Comparison of ENCODE assay signal across 11 mouse cellular contexts in the genomic region with DNA sequence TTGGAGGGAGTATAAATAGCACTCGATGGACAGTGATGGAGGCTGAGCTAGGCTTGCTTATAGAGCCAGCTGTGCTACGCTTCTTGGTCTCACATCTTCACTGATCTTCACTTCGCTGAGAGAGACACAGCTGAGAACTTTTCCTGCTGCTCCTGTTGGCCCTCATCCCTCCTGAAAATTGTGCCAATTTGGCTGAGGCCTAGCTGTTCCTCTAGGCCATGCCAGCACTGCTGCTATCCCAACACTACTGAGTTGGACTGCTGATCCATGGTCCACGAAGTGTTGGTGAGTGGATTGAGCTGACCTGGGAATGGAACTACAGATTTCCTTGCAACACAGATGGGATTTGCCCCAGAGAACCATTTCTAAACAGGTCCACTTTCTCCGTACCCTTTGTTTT. TPM values are rescaled to one million over a fixed set of nuclear protein-coding genes. Genes with fewer than 3 reads are reported as not detected.
DNase-seq lines count a peak whose midpoint lies in the region; TF ChIP-seq lines count a peak whose summit lies in the region.
"Had no signal": no experiment of that assay in that cellular context is flagged by ENCODE, and none has a peak within 500 bp of the region (broad histone marks: within the 10 kb centered on the region; RNA-seq: fewer than 3 reads in every experiment).

No protein-coding gene starts in this region.

- peak; percentile 40 for DNase-seq in adrenal gland, postnatal 14 days
- DNase-seq in adrenal gland, postnatal 4 days (ENCODE audit: low spot score in 2 of 2): no peak
- peak; percentile 43 to 55 for DNase-seq in right cerebral cortex, postnatal 10 days (ENCODE audit: low spot score in 2 of 2)
- no peak for DNase-seq in right cerebral cortex, postnatal 25 days
- peak; percentile 49 to 72 for DNase-seq in heart, postnatal 14 days
- no peak for DNase-seq in ovary, postnatal 14 days (ENCODE audit: low spot score)
- DNase-seq in thymus, adult 2 months: no peak
- DNase-seq in spleen, postnatal 14 days (ENCODE audit: low spot score in 2 of 2): no peak
- DNase-seq: kidney, postnatal 25 days had no signal

- no peak for TF ChIP-seq CTCF in thymus, adult 2 months (IDR thresholded peaks at IDR 0.05; ENCODE audit: borderline replicate concordance, control insufficient read depth, extremely low read depth, insufficient read depth, low read length, poor library complexity)

- no peak for TF ChIP-seq POLR2A in thymus, adult 2 months (IDR thresholded peaks at IDR 0.05; ENCODE audit: control insufficient read depth, extremely low read depth, insufficient read depth, low read length, poor library complexity)

- intact Hi-C loops in heart, postnatal 14 days (cut with DNase I): no loop called here

- H3K27me3 ChIP-seq in thymus, adult 2 months (ENCODE audit: control insufficient read depth, insufficient read depth, low read length): no peaks in the 10 kb centered on the region
- H3K27me3 ChIP-seq: Patski had no signal

- H3K4me1 ChIP-seq in thymus, adult 2 months (replicated peaks; ENCODE audit: control insufficient read depth, insufficient read depth, low read length): peaks cover 5% of the 10 kb centered on the region

- 94% methylated on average over 5 of the region's 5 CpGs for WGBS in thymus, adult 2 months

- H3K4me3 ChIP-seq in thymus, adult 2 months (ENCODE audit: control insufficient read depth, insufficient read depth, low read length): no peak overlapping the region

- H3K27ac ChIP-seq in thymus, adult 2 months (ENCODE audit: control insufficient read depth, insufficient read depth, low read length): no peak overlapping the region
- H3K27ac ChIP-seq: liver, embryonic 14.5 days had no signal

- H3K36me3 ChIP-seq in thymus, adult 2 months (ENCODE audit: control insufficient read depth, insufficient read depth, low read length): no peaks in the 10 kb centered on the region

RNA-seq across cellular contexts. Expression of a gene that starts 47.4 kb away (rescaled TPM):
- 154 and 175 TPM in 2 replicates for total RNA-seq in adrenal gland, postnatal 14 days (2021)
- 100 to 1,000 TPM; 109 to 116 TPM for total RNA-seq in adrenal gland, postnatal 4 days (2021)
- 100 to 1,000 TPM; 171 to 181 TPM for total RNA-seq in heart, postnatal 14 days (2021)
- 8.7 and 9.1 TPM in 2 replicates for polyA plus RNA-seq in thymus, adult 2 months (2012; rRNA removed)

Comparison
In these comparisons a context has a peak if more than half of its experiments do, and no peak if none do; other contexts are left out.
1. DNase-seq: peak in adrenal gland, postnatal 14 days (single experiment), right cerebral cortex, postnatal 10 days (2 of 2) and heart, postnatal 14 days (2 of 2); none in adrenal gland, postnatal 4 days (0 of 2), right cerebral cortex, postnatal 25 days (single experiment), ovary, postnatal 14 days (single experiment), thymus, adult 2 months (single experiment) and spleen, postnatal 14 days (0 of 2).